Mouse (Mus musculus): Measurements from ENCODE around the gene Gm10198.

DNA sequence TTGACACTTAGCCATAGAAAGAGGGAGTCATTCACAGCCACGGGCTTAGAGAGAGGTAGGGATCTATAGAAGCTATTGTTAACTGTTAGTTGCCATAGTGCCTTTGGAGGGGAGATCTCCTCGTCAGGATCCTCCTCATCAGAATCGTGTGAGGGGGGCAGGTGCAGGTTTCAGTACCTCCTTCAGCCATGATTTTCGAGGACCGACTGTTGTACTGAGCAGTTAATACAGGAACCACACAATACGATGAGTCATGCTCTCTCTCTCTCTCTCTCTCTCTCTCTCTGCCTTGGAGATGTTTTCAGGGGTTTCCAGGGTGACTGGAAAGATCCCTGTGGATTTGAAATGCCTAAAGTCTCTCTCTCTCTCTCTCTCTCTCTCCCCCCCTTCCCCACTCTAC is 31.5 kb downstream of the Gm10198 start:
- TF ChIP-seq CTCF (IDR thresholded peaks at IDR 0.05; ENCODE audit: low read depth) (no peak), EP300 (IDR thresholded peaks at IDR 0.05; ENCODE audit: low read depth) (no peak)

Data from liver, postnatal 0 days (tissue).